Mouse (Mus musculus): ENCODE measurements around the gene Aldh1b1.

GRCm38 (mm10) chr4:45754171-45754570 is 44.7 kb upstream of the Aldh1b1 start:
- TF ChIP-seq TAL1 (IDR thresholded peaks at IDR 0.05; ENCODE audit: low read length) (no peak), GATA1 (IDR thresholded peaks at IDR 0.05; ENCODE audit: low read length) (no peak)

All from erythroblast, embryonic 14.5 days (primary cell).